In genomic region chr7:118102231-118102630, GRCm38 (mm10) we compare ENCODE assay signal across 10 mouse cellular contexts. TPM values are rescaled to one million over a fixed set of nuclear protein-coding genes. Genes with fewer than 3 reads are reported as not detected.
DNase-seq lines count a peak whose midpoint lies in the region; ATAC-seq lines count a peak whose summit lies in the region.
"Had no signal": no experiment of that assay in that cellular context is flagged by ENCODE, and none has a peak within 500 bp of the region (broad histone marks: within the 10 kb centered on the region; RNA-seq: fewer than 3 reads in every experiment).

No protein-coding gene starts in this region.

- no peaks in the 10 kb centered on the region for H3K9me3 ChIP-seq in intestine, embryonic 15.5 days
- no peaks in the 10 kb centered on the region for H3K9me3 ChIP-seq in intestine, embryonic 16.5 days (ENCODE audit: control insufficient read depth, low read length)
- H3K9me3 ChIP-seq in neural tube, embryonic 12.5 days, result no peaks in the 10 kb centered on the region
- H3K9me3 ChIP-seq: embryonic facial prominence, embryonic 15.5 days; limb, embryonic 15.5 days had no signal

- H3K4me2 ChIP-seq in intestine, embryonic 15.5 days (replicated peaks), result no peak overlapping the region
- no peak overlapping the region for H3K4me2 ChIP-seq in intestine, embryonic 16.5 days (ENCODE audit: low read depth, low read length)
- H3K4me2 ChIP-seq in neural tube, embryonic 12.5 days (replicated peaks), result no peak overlapping the region
- H3K4me2 ChIP-seq: embryonic facial prominence, embryonic 15.5 days; limb, embryonic 15.5 days had no signal

- no peaks in the 10 kb centered on the region for H3K27me3 ChIP-seq in intestine, embryonic 15.5 days (replicated peaks)
- no peaks in the 10 kb centered on the region for H3K27me3 ChIP-seq in intestine, embryonic 16.5 days (replicated peaks; ENCODE audit: control insufficient read depth, insufficient read depth, low read length)
- no peaks in the 10 kb centered on the region for H3K27me3 ChIP-seq in neural tube, embryonic 12.5 days (replicated peaks)
- H3K27me3 ChIP-seq: embryonic facial prominence, embryonic 15.5 days; limb, embryonic 15.5 days had no signal

- no peak overlapping the region for H3K4me3 ChIP-seq in intestine, embryonic 15.5 days (replicated peaks)
- no peak overlapping the region for H3K4me3 ChIP-seq in intestine, embryonic 16.5 days (ENCODE audit: low read length)
- H3K4me3 ChIP-seq in neural tube, embryonic 12.5 days, result no peak overlapping the region
- H3K4me3 ChIP-seq: embryonic facial prominence, embryonic 15.5 days; limb, embryonic 15.5 days had no signal

- no peak overlapping the region for H3K27ac ChIP-seq in intestine, embryonic 15.5 days
- no peak overlapping the region for H3K27ac ChIP-seq in intestine, embryonic 16.5 days (ENCODE audit: low read length)
- no peak overlapping the region for H3K27ac ChIP-seq in neural tube, embryonic 12.5 days

- WGBS in intestine, embryonic 15.5 days, result 45% methylated on average over 4 of the region's 4 CpGs
- WGBS in intestine, embryonic 16.5 days, result 38% methylated on average over 4 of the region's 4 CpGs
- WGBS in neural tube, embryonic 12.5 days, result 48% methylated on average over 4 of the region's 4 CpGs

- ATAC-seq in intestine, embryonic 15.5 days, result peak; percentile 2; the same call in 1 of the 2 replicates
- no peak for ATAC-seq in intestine, embryonic 16.5 days
- peak; percentile 71 for ATAC-seq in erythroblast, adult 5-6 weeks (replicated peaks; ENCODE audit: low FRiP score, poor library complexity, severe bottlenecking)
- peak; percentile 43; the same call in 1 of the 2 replicates for ATAC-seq in neural tube, embryonic 12.5 days (ENCODE audit: low FRiP score, low read depth)

- peak; percentile 68 for DNase-seq in A20 (ENCODE audit: low read depth, low spot score)
- peak; percentile 68 for DNase-seq in Muller cell, postnatal 12 days (ENCODE audit: inconsistent ontology term)
- peak; percentile 47 to 67 for DNase-seq in left cerebral cortex, postnatal 25 days (ENCODE audit: low spot score in 2 of 2)
- DNase-seq in spleen, postnatal 14 days (ENCODE audit: low spot score in 2 of 2), result no peak

- H3K9ac ChIP-seq in intestine, embryonic 15.5 days, result no peak overlapping the region
- H3K9ac ChIP-seq in intestine, embryonic 16.5 days (ENCODE audit: low read depth, low read length), result no peak overlapping the region
- H3K9ac ChIP-seq in neural tube, embryonic 12.5 days, result no peak overlapping the region
- H3K9ac ChIP-seq: embryonic facial prominence, embryonic 15.5 days; limb, embryonic 15.5 days had no signal

- peaks cover 22% of the 10 kb centered on the region for H3K36me3 ChIP-seq in intestine, embryonic 15.5 days
- peaks cover 11% of the 10 kb centered on the region; the same call in 1 of the 2 replicates for H3K36me3 ChIP-seq in intestine, embryonic 16.5 days (ENCODE audit: control insufficient read depth, insufficient read depth, low read length)
- H3K36me3 ChIP-seq in neural tube, embryonic 12.5 days, result peaks cover 26% of the 10 kb centered on the region

- H3K4me1 ChIP-seq in intestine, embryonic 15.5 days (replicated peaks), result no peaks in the 10 kb centered on the region
- H3K4me1 ChIP-seq in intestine, embryonic 16.5 days (ENCODE audit: control insufficient read depth, insufficient read depth, low read length), result no peaks in the 10 kb centered on the region; the same call in 1 of the 2 replicates
- H3K4me1 ChIP-seq in neural tube, embryonic 12.5 days, result no peaks in the 10 kb centered on the region

- intact Hi-C loops in left cerebral cortex, postnatal 25 days (cut with DNase I), result loop anchor here (2.0 to 10.0 kb wide), 6 partner anchors 417 to 1570 kb away; no protein-coding TSS in a partner anchor

RNA-seq across cellular contexts. Expression of gene Rps15a, which starts 13.8 kb away (rescaled TPM):
- polyA plus RNA-seq in intestine, embryonic 15.5 days (2015; fragmentation: Nextera tagmentation; extraction: Ambion mirVana), result 746 and 766 TPM in 2 replicates
- 594 and 625 TPM in 2 replicates for polyA plus RNA-seq in intestine, embryonic 16.5 days (2015; fragmentation: Nextera tagmentation; extraction: Ambion mirVana)
- total RNA-seq in erythroblast, adult 5-6 weeks (2015; ENCODE audit: low replicate concordance), result 430 and 606 TPM in 2 replicates
- 197 and 317 TPM in 2 replicates for total RNA-seq in erythroblast, adult 5-6 weeks (2017; ENCODE audit: low replicate concordance)
- total RNA-seq in left cerebral cortex, postnatal 25 days (2021), result 100 to 1,000 TPM; 339 to 353 TPM
- polyA plus RNA-seq in neural tube, embryonic 12.5 days (2016; fragmentation: Nextera tagmentation; extraction: Ambion mirVana), result 496 and 504 TPM in 2 replicates

RNA-seq across cellular contexts. Expression of gene Arl6ip1, which starts 27.2 kb away (rescaled TPM):
- 477 and 625 TPM in 2 replicates for polyA plus RNA-seq in intestine, embryonic 15.5 days (2015; fragmentation: Nextera tagmentation; extraction: Ambion mirVana)
- polyA plus RNA-seq in intestine, embryonic 16.5 days (2015; fragmentation: Nextera tagmentation; extraction: Ambion mirVana), result 488 and 495 TPM in 2 replicates
- total RNA-seq in erythroblast, adult 5-6 weeks (2015; ENCODE audit: low replicate concordance), result 103 and 110 TPM in 2 replicates
- total RNA-seq in erythroblast, adult 5-6 weeks (2017; ENCODE audit: low replicate concordance), result 82.2 and 113 TPM in 2 replicates
- total RNA-seq in left cerebral cortex, postnatal 25 days (2021), result 100 to 1,000 TPM; 254 to 273 TPM
- 389 and 484 TPM in 2 replicates for polyA plus RNA-seq in neural tube, embryonic 12.5 days (2016; fragmentation: Nextera tagmentation; extraction: Ambion mirVana)

Comparison
In these comparisons a context has a peak if more than half of its experiments do, and no peak if none do; other contexts are left out.
1. DNase-seq: peak in A20 (single experiment), Muller cell, postnatal 12 days (single experiment) and left cerebral cortex, postnatal 25 days (2 of 2); none in spleen, postnatal 14 days (0 of 2).